Mouse (Mus musculus) liver, postnatal 0 days (tissue): ENCODE measurements around the gene Zfp385c.

Source experiments
- CTCF ChIP-seq: sonication (generic); IDR thresholded peaks from 2 replicates; pipeline ENCODE4 v1.5.1; 2016; ENCODE audit warnings: antibody characterized with exemption, low read depth
- EP300 ChIP-seq: IDR thresholded peaks from 2 replicates; pipeline ENCODE4 v1.6.1; 2016; ENCODE audit warnings: antibody characterized with exemption, low read depth, mild to moderate bottlenecking

GRCm38 (mm10) chr11:100628056-100628455, 64.2 kb downstream of the Zfp385c start:
- TF ChIP-seq CTCF (no peak), EP300 (no peak)
